Mouse (Mus musculus) olfactory bulb, adult 2 months (tissue): ENCODE measurements around the gene Oas2. TPM values are rescaled to one million over a fixed set of nuclear protein-coding genes. Genes with fewer than 3 reads are reported as not detected.

Source experiments
- H3K27ac ChIP-seq: fragments of 200-500 bp; 2 replicates; pipeline ENCODE4 v1.5.1; 2012; ENCODE audit warnings: low read depth, low read length; ENCODE audit not compliant: insufficient read depth
- H3K4me1 ChIP-seq: fragments of 200-500 bp; 2 replicates; pipeline ENCODE4 v1.6.1; 2012; ENCODE audit warnings: low read length; ENCODE audit not compliant: control insufficient read depth, insufficient read depth
- H3K4me3 ChIP-seq: fragments of 200-500 bp; 2 replicates; pipeline ENCODE4 v1.5.1; 2012; ENCODE audit warnings: mild to moderate bottlenecking, low read depth, low read length, moderate library complexity; ENCODE audit not compliant: insufficient read depth
- CTCF ChIP-seq: fragments of 200-500 bp; IDR thresholded peaks from 2 replicates; pipeline ENCODE4 v1.5.1; 2012; ENCODE audit warnings: low read depth, mild to moderate bottlenecking, low read length, moderate library complexity; ENCODE audit not compliant: insufficient read depth
- POLR2A ChIP-seq: fragments of 200-500 bp; IDR thresholded peaks from 2 replicates; pipeline ENCODE4 v1.6.1; 2012; ENCODE audit warnings: mild to moderate bottlenecking, low read depth, low read length, moderate library complexity; ENCODE audit not compliant: insufficient read depth
- WGBS: fragments of 180-500 bp; shearing (Covaris S2); methylation state at CpG from one replicate; pipeline ENCODE4 v1.1.7; 2018; 5-methylcytosine and 5-hydroxymethylcytosine counted together
- polyA plus RNA-seq: library from polyadenylated mRNA; stranded (reverse); fragments of >200 nt; gene quantifications from 2 replicates; pipeline ENCODE4 v1.2.4, GENCODE M21; 2012; ENCODE audit warnings: low replicate concordance; ENCODE audit not compliant: missing spikeins, insufficient read depth, insufficient read length

The Oas2 gene
- polyA plus RNA-seq, 1 experiment = not detected

- no peak within 1 kb of the TSS for H3K4me3 ChIP-seq
- WGBS = 76% methylated on average over 9 of the region's 9 CpGs
- H3K4me1 ChIP-seq = no peaks in the 10 kb centered on the region
- H3K27ac ChIP-seq = no peak within 1 kb of the TSS
- TF ChIP-seq CTCF = no peak
- TF ChIP-seq POLR2A = no peak
Measured at GRCm38 (mm10) chr5:120777478-120777877, 27.8 kb upstream of the Oas2 start, which contains the start of gene Oas3. Gene Oas3, minus strand, starts transcription at chr5:120777661.

- Histone ChIP-seq H3K27ac (no peak overlapping the region), H3K4me1 (no peaks in the 10 kb centered on the region), H3K4me3 (no peak overlapping the region)
- 86% methylated on average over 5 of the region's 5 CpGs for whole genome bisulfite sequencing
- TF ChIP-seq CTCF = no peak
Measured at GRCm38 (mm10) chr5:120776801-120777200, 27.1 kb upstream of the Oas2 start.

GRCm38 (mm10) chr5:120775287-120775985 lies 25.8 kb upstream of the Oas2 start:
- TF ChIP-seq POLR2A (no peak), CTCF (no peak)
- Histone ChIP-seq H3K4me1 (no peaks in the 10 kb centered on the region), H3K27ac (no peak overlapping the region), H3K4me3 (no peak overlapping the region)
- WGBS = 87% methylated on average over 14 of the region's 14 CpGs

- whole genome bisulfite sequencing = 65% methylated on average over 3 of the region's 3 CpGs
Measured at GRCm38 (mm10) chr5:120769396-120769795, 19.7 kb upstream of the Oas2 start.

GRCm38 (mm10) chr5:120765010-120765409 lies 15.4 kb upstream of the Oas2 start:
- no peak overlapping the region for H3K4me3 ChIP-seq
- 80% methylated on average over 8 of the region's 8 CpGs for WGBS
- no peaks in the 10 kb centered on the region for H3K4me1 ChIP-seq
- TF ChIP-seq POLR2A = no peak
- no peak for TF ChIP-seq CTCF
- no peak overlapping the region for H3K27ac ChIP-seq

More at GRCm38 (mm10) chr5:120769396-120769795, 19.7 kb upstream of the Oas2 start:
- H3K4me3 ChIP-seq = no peak overlapping the region
- no peaks in the 10 kb centered on the region for H3K4me1 ChIP-seq
- TF ChIP-seq CTCF (no peak), POLR2A (no peak)
- no peak overlapping the region for H3K27ac ChIP-seq

GRCm38 (mm10) chr5:120761901-120762300 lies 12.2 kb upstream of the Oas2 start:
- no peak overlapping the region for H3K27ac ChIP-seq
- H3K4me3 ChIP-seq = no peak overlapping the region
- H3K4me1 ChIP-seq = no peaks in the 10 kb centered on the region
- TF ChIP-seq POLR2A = no peak
- no peak for TF ChIP-seq CTCF
- WGBS = 39% methylated on average over 6 of the region's 6 CpGs

- H3K4me1 ChIP-seq = no peaks in the 10 kb centered on the region
- TF ChIP-seq POLR2A (no peak), CTCF (no peak)
- no peak overlapping the region for H3K27ac ChIP-seq
- 92% methylated on average over 4 of the region's 4 CpGs for WGBS
- H3K4me3 ChIP-seq = no peak overlapping the region
Measured at GRCm38 (mm10) chr5:120754215-120754614, 4.6 kb upstream of the Oas2 start.

GRCm38 (mm10) chr5:120752786-120753185 lies 3.1 kb upstream of the Oas2 start:
- H3K4me1 ChIP-seq = no peaks in the 10 kb centered on the region
- H3K27ac ChIP-seq = no peak overlapping the region
- no peak overlapping the region for H3K4me3 ChIP-seq
- TF ChIP-seq POLR2A = no peak
- no peak for TF ChIP-seq CTCF
- 81% methylated on average over 3 of the region's 3 CpGs for WGBS

GRCm38 (mm10) chr5:120751206-120751605 lies 1.6 kb upstream of the Oas2 start:
- H3K4me3 ChIP-seq = no peak overlapping the region
- H3K4me1 ChIP-seq = no peaks in the 10 kb centered on the region
- WGBS = 65% methylated on average over 3 of the region's 3 CpGs
- H3K27ac ChIP-seq = no peak overlapping the region
- TF ChIP-seq POLR2A (no peak), CTCF (no peak)
